Mouse (Mus musculus): ENCODE results near the gene Sirt2.

Gene Sirt2

DNA sequence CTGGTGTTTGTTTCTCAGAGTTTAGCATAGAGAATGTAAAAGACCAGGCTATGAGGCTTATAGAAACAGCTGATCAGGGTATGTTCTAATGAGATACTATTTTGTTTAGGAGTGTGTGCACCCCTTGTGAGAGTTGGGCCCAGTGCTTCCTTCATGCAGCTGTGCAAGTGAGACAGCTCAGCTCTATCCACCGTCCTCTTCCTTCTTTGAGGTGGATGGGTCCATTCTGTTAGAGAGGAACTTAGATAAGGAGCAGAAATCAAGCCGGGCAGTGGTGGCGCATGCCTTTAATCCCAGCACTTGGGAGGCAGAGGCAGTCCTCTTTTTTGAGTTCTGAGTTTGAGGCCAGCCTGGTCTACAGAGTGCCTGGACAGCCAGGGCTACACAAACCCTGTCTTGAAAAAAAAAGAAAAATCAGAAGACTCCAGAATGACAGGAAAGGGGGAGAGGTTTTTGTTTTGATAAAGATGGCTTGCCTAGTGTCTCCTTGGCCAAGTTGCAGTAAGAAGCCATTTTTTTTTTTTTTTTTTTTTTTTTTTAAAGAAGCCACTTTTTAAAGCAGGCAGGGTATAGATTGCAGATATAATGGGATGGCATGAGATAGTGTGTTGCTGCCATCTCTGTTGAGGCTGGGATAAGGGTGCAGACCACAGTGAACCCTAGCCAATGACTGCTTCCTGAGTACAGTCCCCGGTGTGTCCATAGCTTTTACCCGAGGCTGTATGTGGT, 47.9 kb downstream of the Sirt2 start:
- no peak for DNase-seq (ENCODE audit: extremely low read depth, insufficient read length, low spot score)

DNA sequence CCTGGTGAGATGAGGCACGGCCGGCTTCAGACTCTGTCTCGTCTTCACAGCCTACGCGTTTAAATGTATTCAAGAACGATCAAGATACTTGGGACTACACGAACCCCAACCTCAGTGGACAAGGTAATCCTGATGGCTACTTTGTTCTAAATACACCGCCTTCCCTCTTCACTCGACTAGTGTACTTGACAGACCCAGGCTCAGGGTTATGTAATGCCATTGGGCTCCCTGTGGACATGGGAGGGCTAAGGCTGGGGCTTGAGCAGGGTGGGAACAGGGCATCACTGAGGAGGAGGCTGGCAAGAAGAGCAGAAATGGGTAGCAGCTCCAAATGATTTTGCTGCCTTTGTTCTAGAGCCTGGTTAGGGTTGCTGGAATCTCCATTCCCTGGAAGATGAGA, 48.7 kb downstream of the Sirt2 start:
- no peak for DNase-seq (ENCODE audit: extremely low read depth, insufficient read length, low spot score)

DNA sequence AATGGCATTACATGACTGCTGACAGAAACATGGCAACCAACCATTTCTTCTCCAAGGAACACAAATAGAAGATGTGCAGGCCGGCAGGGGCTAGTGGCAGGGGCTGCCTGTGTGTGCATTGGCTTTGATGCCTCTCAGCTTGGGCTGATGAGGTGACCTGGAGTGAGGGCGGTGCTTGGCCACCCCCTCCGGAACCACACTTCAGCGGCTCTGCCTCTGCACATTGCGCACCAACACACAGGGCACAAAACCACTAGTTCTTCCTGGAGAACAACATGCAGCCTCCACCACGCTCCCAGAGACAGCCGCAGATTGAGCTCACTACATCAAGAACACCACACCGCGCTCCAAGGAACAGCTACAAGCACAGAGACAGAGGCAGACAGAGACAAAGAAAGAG, 49.7 kb downstream of the Sirt2 start:
- no peak for DNase-seq (ENCODE audit: extremely low read depth, insufficient read length, low spot score)

DNA sequence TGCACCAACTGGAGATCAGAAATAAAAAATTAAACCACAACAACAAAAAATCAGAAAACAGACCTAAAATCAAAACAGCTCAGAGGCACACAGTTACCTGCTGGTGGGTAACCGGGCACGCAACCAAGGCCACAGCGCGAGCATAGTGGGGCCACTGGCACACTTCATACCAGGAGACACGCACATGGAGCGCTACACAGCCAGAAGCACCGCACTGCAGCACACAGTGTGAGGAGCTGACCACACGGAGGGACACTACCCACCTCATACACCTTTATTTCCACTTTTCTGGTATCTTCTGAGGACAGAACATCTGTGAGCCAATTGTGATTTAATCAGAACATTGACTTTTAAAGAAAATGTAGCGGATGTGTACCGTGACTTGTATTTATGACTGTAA, 50.4 kb downstream of the Sirt2 start:
- DNase-seq (ENCODE audit: extremely low read depth, insufficient read length, low spot score) = no peak

DNA sequence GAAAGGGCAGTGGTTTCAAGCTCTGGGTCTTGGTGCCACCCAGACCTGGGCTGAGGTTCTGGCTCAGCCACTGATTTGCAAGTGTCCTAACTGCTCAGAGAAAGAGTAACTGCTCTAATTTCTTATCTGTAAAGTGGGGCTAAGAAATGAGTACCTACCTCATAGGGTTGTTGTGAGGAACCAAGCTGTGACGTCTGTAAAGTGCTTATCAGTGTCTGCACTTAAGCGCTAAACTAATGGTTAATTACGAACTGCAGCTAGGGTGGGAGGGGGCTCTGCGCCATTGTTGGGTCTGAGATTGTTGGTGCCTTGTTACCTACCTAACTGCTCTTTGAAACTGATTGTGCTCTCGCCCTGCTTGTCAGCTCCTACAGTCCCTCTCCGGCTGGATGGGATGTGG, 51.0 kb downstream of the Sirt2 start:
- no peak for DNase-seq (ENCODE audit: extremely low read depth, insufficient read length, low spot score)

DNA sequence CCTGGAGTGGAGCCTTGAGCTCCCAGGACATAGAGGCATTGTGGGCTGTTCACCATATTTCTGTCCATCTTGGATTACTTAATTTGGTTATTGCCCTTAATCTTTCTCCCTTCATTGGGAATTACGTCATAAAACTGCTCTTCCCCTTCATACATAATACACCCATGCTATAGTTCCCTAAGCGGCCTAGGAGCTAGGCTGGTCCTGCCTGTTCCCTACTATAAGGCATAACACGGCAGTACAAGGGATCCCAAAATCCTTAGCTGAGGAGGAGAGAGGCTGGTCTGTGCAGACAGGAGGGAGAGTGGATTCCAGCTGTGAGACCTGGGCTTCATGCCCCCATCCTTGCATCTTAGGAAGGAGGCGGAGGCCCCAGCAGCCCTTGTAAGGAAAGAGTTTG, 51.4 kb downstream of the Sirt2 start:
- DNase-seq (ENCODE audit: extremely low read depth, insufficient read length, low spot score) = no peak

DNA sequence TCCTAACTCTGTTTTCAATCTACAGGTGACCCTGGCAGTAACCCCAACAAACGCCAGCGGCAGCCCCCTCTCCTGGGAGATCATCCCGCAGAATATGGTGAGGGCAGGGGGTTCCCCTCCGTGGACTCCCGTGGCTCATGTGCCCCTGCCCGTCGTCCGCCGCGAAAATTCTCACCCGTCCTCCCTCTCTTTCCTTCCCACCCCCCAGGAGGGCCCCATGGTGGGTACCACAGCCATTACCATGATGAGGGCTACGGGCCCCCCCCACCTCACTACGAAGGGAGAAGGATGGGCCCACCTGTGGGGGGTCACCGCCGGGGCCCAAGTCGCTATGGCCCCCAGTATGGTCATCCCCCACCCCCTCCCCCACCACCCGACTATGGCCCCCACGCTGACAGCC, 51.9 kb downstream of the Sirt2 start:
- DNase-seq (ENCODE audit: extremely low read depth, insufficient read length, low spot score) = no peak

DNA sequence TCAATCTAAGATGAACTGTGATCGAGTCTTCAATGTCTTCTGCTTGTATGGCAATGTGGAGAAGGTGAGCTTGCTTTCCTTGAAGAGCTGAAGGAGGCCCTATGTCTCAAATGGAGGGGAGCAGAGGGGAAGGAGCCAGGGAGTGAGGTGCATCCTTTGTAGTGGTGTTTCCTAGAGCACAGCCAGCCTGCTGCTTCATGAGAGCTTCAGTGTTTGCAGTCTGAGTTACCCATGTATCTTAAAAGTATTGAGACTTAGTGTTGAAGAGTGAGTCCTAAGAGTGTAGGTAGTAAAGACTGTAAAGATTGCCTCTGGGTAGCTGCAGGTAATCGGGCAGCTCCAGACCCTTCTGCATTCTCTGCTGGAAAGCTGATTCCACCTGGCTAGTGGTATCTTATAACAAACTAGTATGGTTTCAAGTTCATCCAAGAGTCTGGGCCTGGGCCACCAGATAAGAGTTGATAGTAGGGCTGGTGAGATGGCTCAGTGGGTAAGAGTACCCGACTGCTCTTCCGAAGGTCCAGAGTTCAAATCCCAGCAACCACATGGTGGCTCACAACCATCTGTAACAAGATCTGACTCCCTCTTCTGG, 52.4 kb downstream of the Sirt2 start:
- DNase-seq (ENCODE audit: extremely low read depth, insufficient read length, low spot score) = no peak

DNA sequence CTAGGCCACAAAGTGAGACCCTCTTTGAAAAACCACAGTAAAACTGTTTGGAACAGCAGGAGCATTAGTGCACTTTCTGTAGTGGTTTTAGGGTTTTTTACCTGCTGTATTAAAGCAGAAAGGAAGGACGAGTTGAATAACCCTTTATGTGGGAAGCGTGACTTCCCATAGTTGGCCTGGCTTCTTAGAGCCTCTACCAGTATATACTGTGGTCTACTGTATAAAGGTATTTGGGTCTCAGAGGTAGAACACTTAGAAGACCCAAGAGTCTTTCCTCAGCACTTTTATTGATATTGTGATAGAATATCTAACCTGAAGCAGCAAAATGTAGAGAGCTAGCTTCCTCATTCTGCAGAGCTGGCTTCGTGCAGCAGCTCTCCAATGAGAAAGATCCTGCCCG, 53.0 kb downstream of the Sirt2 start:
- DNase-seq (ENCODE audit: extremely low read depth, insufficient read length, low spot score) = no peak

DNA sequence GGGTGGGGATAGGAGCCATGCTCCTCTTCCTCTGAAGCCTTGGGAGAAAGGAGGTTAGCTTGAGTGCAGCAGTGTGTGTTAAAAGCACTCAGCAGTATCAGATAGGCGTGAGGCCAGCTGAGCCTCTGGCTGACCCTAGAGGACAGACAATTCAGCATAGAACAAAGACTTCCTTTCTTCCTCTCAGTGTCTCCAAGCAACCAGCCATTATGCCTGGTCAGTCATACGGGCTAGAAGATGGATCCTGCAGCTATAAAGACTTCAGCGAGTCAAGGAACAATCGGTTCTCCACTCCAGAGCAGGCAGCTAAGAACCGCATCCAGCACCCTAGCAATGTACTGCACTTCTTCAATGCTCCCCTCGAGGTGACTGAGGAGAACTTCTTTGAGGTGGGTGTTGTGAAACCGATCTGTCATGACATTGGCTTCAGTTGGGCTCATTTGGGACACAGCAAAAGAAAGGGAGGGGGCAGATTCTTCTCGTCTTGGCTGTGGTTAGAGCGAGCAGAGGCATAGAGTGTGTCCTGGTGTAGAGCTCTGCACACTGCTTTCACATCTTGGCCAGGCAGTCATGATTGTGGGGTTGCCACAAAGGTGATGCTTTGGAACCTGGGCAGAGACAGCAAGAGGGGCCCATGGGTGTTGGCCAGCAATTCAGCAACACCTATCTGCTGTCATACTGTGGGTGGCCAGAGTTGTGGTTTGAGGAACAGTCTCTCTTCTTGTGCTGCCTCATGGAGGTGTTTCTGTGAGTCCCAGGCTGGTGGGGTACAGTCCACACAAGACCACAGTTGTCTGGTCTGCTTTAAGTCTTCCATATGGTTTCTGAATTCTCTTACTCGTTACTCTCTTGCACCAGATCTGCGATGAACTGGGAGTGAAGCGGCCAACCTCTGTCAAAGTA, 54.1 kb downstream of the Sirt2 start:
- no peak for DNase-seq (ENCODE audit: extremely low read depth, insufficient read length, low spot score)

DNA sequence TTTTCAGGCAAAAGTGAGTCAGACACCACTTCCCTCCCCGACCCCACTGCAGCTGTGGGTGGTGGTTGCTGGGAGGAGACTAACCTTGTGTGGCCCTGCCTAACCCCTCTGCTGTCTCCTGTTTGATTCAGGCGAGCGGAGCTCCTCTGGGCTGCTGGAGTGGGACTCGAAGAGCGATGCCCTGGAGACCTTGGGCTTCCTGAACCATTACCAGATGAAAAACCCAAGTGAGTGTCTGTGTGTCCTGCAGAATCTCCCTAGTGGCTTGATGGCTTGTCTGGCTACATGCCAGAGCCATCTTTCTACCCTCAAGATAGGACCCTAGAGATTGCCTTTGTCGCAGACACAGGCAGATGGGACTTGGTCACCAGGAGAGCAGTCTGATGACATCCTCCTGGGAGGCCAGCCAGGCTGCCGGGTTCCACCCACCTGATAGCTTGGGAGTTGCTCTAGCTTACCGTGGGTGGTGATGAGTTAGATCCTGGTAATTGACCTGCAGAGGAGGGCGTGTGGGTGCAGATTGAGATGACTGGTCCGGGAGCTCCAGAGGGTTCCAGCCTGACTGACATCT, 54.8 kb downstream of the Sirt2 start:
- peak; percentile 51 for DNase-seq (ENCODE audit: extremely low read depth, insufficient read length, low spot score)

DNA sequence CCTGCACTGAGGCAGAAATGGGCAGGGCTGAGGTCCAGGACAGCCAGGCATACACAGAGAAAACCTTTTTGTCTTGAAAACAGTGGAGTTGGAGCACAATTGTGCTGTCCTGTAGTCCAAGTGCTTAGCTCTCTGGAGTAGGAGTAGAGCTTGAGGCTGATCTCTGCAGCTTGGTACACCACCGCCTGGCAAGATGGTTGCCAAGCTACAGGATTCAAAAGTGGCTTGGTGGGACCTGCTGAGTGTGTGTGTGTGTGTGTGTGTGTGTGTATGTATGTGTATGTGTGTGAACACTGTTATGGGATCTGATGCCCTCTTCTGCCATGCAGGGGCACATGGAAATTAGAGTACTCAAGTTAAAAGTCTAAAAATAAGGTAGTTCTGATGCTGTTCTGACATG, 56.0 kb downstream of the Sirt2 start:
- DNase-seq (ENCODE audit: extremely low read depth, insufficient read length, low spot score) = no peak

DNA sequence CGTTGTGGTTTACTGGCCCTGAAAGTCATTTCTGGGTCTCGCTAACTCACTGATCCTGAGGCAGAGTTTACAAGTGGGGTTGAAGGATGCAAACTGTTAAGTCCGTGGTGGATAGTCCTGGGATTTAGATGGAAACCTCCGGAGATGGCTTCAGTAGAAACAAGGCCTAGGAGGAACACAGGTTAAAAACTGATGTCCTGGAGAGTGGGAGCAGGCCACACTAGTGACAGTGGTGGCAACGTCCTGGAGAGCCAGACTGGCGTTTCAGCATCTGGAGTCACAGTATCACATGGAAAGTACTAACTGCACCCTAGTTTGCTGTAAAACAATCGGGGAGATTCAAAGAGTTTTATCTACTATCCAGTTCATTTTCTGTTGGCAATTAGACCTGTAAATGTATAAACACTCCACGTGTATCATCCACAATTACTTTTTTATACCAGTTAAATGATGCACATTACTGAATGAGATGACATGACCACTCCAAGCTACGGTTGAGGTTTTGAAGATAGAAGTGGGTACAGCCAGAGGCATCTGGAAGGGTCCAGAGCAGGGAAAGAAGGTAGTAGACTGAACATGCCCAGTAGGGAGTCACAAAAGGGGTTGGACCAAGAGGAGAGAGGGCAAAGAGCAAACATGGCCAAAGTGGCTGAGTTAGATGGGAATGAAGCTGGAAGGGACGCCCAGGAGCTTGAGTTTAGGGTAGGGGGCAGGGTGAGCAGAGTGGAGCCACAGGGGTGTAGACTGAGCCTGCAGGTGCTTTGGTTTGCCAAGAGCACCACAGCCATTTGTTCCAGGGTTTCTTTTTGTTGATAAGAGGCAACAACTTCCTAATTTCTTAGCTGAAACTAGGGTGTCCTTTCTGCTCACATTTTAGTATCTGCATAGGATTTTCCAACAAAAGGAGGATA, 56.7 kb downstream of the Sirt2 start:
- DNase-seq (ENCODE audit: extremely low read depth, insufficient read length, low spot score) = no peak

DNA sequence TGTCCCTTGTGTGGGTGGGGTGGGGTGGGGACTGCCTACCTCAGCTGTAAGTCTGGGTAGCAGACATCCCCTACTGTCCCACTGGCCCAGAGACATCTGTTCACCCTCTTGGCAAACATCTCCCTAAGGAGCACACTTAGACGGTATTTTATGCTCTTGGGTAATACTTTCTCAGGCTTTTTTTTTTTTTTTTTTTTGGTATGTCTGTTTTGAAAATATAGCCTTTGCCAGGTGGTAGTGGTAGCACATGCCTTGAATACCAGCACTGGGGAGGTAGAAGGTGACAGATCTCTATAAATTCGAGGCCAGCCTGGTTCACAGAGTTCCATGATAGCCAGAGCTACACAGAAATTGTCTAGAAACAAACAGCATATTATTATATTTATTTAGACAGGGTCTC, 57.4 kb downstream of the Sirt2 start:
- no peak for DNase-seq (ENCODE audit: extremely low read depth, insufficient read length, low spot score)

DNA sequence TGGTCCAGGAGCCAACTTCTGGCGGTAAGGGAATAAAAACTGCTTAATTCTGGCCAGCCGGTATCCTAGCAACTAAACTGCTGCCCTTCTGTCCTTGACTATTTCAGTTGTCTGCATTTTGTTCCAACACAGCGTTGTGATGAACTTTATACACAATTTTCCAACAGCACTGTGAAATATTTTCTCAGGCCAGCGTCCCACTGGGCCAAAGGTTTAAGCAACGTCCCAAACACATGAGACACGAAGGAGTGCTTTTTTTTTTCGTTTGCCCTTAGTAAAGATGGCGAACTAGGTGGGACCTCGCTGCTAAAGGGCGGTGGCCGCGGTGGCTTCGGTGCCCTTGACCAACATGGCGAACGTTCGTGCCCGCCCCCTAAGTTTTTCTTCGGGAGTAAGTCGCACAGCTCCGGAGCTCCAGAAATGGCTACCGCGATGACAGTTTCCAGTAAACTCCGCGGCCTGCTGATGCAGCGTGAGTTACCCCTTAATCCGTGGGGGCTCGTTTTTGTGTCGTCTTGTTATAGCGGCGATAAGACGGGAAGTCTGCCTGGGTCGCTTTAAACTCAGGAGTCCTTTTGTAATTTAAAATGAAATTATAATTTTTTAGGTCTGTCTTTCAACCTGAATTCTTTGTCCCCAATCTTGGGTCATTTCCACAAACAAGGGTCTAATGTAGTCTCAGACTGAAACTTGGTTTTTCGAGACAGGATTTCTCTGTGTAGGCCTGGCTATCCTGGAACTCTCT, 58.6 kb downstream of the Sirt2 start, which contains the start of gene Ech1:
Gene Ech1, plus strand, starts transcription at position 277 of the 745 bp plus-strand sequence.
- DNase-seq (ENCODE audit: extremely low read depth, insufficient read length, low spot score) = peak; percentile 93

DNA sequence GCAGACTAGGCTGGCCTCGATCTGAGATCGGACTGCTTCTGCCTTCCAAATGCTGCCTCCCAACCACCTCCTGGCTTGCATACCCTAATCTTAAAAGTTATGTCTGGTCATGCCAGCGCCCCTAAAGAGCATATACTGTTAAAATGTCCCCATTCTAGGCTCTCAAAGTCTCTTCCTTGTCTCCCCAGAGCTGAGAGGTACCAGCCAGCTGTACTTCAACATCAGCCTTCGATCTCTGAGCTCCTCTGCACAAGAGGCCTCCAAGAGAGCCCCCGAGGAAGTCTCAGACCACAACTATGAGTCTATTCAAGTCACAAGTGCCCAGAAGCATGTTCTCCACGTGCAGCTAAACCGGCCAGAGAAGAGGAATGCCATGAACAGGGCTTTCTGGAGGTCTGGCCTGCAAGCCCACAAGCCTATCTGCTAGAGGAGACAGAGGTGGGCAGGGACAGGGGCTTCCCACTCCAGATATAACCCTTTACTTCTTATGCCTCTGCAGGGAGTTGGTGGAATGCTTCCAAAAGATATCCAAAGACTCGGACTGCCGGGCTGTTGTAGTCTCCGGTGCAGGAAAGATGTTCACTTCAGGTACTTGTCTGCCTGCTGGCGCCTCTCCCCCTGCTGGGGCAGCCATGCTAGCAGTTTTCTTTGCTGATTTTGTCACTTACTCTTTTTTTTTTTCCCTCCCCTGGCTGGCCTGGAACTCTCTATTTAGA, 59.3 kb downstream of the Sirt2 start:
- DNase-seq (ENCODE audit: extremely low read depth, insufficient read length, low spot score) = peak; percentile 43

DNA sequence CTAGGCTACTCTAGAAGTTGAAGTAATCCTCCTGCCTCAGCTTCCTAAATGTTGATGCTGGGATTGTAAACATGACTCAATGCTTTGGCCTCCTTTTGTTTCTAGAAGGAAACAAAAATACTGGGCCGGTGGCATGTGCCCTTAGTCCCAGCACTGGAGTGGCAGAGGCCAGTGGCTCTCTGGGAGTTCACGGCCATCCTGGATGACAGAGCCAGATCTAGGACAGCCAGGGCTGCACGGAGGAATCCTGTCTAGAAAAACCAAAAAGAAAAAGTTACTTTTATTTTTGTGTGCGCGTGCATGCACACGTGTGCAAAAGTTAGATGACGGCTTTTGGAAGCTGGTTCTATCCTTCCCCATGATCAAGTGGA, 59.9 kb downstream of the Sirt2 start:
- DNase-seq (ENCODE audit: extremely low read depth, insufficient read length, low spot score) = no peak

DNA sequence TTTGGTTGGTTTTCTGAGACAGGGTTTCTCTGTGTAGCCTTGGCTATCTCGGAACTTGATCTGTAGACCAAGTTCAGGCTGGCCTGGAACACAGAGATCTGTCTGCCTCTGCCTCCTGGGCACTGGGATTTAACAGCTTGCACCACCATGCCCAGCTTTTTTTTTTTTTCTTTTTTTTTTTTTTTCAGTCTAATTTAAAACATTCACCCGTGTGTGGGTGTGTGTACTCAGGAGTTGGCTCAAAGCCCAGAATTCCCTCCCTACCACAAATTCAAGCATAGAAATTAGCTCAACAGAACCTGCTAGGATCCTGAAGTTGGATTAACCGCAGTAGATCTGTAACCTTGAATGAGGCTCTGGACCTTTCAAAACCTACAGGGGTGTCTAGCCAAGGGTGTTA, 60.8 kb downstream of the Sirt2 start:
- DNase-seq (ENCODE audit: extremely low read depth, insufficient read length, low spot score) = peak; percentile 32

DNA sequence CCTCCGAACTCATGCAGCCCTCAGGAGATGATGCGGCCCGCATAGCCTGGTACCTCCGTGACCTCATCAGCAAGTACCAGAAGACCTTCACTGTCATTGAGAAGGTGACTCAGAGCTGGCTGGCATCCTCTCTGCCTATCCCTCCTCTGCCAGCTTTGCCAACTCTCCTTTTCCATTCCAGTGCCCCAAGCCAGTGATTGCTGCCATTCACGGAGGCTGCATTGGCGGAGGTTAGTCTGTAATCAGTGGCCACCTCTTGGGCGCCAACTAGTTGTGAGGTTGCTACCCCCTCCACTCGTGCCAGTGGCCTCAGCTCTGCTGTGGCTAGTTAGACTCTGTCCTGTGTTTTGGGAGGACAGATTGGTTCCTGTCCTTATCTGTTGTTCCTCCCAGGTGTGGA, 63.3 kb downstream of the Sirt2 start:
- DNase-seq (ENCODE audit: extremely low read depth, insufficient read length, low spot score) = no peak

Data from 3134 (cell line).